15 mouse cellular contexts compared by ENCODE assay signal in genomic region chr8:127089021-127089420, GRCm38 (mm10). TPM values are rescaled to one million over a fixed set of nuclear protein-coding genes. Genes with fewer than 3 reads are reported as not detected.
DNase-seq lines count a peak whose midpoint lies in the region; ATAC-seq and TF ChIP-seq lines count a peak whose summit lies in the region.
"Had no signal": no experiment of that assay in that cellular context is flagged by ENCODE, and none has a peak within 500 bp of the region (broad histone marks: within the 10 kb centered on the region; RNA-seq: fewer than 3 reads in every experiment).

No protein-coding gene starts in this region.

- TF ChIP-seq EP300 in heart, adult 2 months (IDR thresholded peaks at IDR 0.05; ENCODE audit: insufficient read depth, low read depth, low read length), result no peak

- H3K4me1 ChIP-seq in heart, adult 2 months (ENCODE audit: control insufficient read depth, insufficient read depth, low read length), result peaks cover 8% of the 10 kb centered on the region
- H3K4me1 ChIP-seq in heart, embryonic 12.5 days (replicated peaks), result peaks cover 70% of the 10 kb centered on the region
- H3K4me1 ChIP-seq in limb, embryonic 13.5 days, result peaks cover 83% of the 10 kb centered on the region

- no peaks in the 10 kb centered on the region for H3K27me3 ChIP-seq in heart, adult 2 months (ENCODE audit: control insufficient read depth, insufficient read depth, low read length)
- H3K27me3 ChIP-seq in heart, embryonic 12.5 days (replicated peaks), result no peaks in the 10 kb centered on the region
- H3K27me3 ChIP-seq in limb, embryonic 13.5 days, result no peaks in the 10 kb centered on the region
- H3K27me3 ChIP-seq: lung, embryonic 15.5 days; midbrain, embryonic 12.5 days had no signal

- H3K4me2 ChIP-seq in heart, embryonic 12.5 days, result no peak overlapping the region
- H3K4me2 ChIP-seq in limb, embryonic 13.5 days (replicated peaks), result peak overlapping the region; percentile 48
- H3K4me2 ChIP-seq: lung, embryonic 15.5 days; midbrain, embryonic 12.5 days had no signal

- no peak overlapping the region for H3K9ac ChIP-seq in heart, adult 2 months (ENCODE audit: low read depth, low read length)
- H3K9ac ChIP-seq in heart, embryonic 12.5 days, result no peak overlapping the region
- H3K9ac ChIP-seq in limb, embryonic 13.5 days, result no peak overlapping the region
- H3K9ac ChIP-seq: lung, embryonic 15.5 days; midbrain, embryonic 12.5 days had no signal

- TF ChIP-seq CTCF in heart, adult 2 months (IDR thresholded peaks at IDR 0.05), result no peak

- no peak for ATAC-seq in heart, embryonic 12.5 days (ENCODE audit: insufficient number of reproducible peaks, low FRiP score)
- ATAC-seq in limb, embryonic 13.5 days (ENCODE audit: low FRiP score, low read depth), result no peak

- intact Hi-C loops in heart, adult 2 months (cut with DNase I), result no loop called here

- peak; percentile 20 to 28 for DNase-seq in heart, adult 2 months
- peak; percentile 27 for DNase-seq in kidney, postnatal 14 days
- no peak for DNase-seq in kidney, adult 8-10 months
- peak; percentile 21 to 25 for DNase-seq in heart, adult 9 months (ENCODE audit: low spot score in 2 of 2)
- no peak for DNase-seq in gastrocnemius, postnatal 10 days
- DNase-seq: adrenal gland, postnatal 10 days; cerebellum, adult 11-12 months; cerebellum, postnatal 25 days; gastrocnemius, postnatal 14 days; kidney, postnatal 36 days; thymus, postnatal 4 days had no signal

- no peaks in the 10 kb centered on the region for H3K9me3 ChIP-seq in heart, embryonic 12.5 days (replicated peaks)
- H3K9me3 ChIP-seq in limb, embryonic 13.5 days, result no peaks in the 10 kb centered on the region
- H3K9me3 ChIP-seq: lung, embryonic 15.5 days; midbrain, embryonic 12.5 days had no signal

- H3K27ac ChIP-seq in heart, adult 2 months, result no peak overlapping the region
- no peak overlapping the region for H3K27ac ChIP-seq in heart, embryonic 12.5 days (ENCODE audit: poor library complexity, severe bottlenecking)
- no peak overlapping the region for H3K27ac ChIP-seq in limb, embryonic 13.5 days
- H3K27ac ChIP-seq: lung, embryonic 15.5 days; midbrain, embryonic 12.5 days had no signal

- peaks cover 9% of the 10 kb centered on the region for H3K36me3 ChIP-seq in heart, adult 2 months (ENCODE audit: control insufficient read depth, insufficient read depth, low read length)
- H3K36me3 ChIP-seq in heart, embryonic 12.5 days, result no peaks in the 10 kb centered on the region
- no peaks in the 10 kb centered on the region for H3K36me3 ChIP-seq in limb, embryonic 13.5 days
- H3K36me3 ChIP-seq: lung, embryonic 15.5 days; midbrain, embryonic 12.5 days had no signal

- no peak overlapping the region for H3K4me3 ChIP-seq in heart, adult 2 months
- H3K4me3 ChIP-seq in heart, embryonic 12.5 days, result no peak overlapping the region
- H3K4me3 ChIP-seq in limb, embryonic 13.5 days, result no peak overlapping the region
- H3K4me3 ChIP-seq: lung, embryonic 15.5 days; midbrain, embryonic 12.5 days had no signal

- peaks cover 2% of the 10 kb centered on the region for H3K79me2 ChIP-seq in heart, adult 2 months (replicated peaks; ENCODE audit: control insufficient read depth, insufficient read depth, low read length)

- 23% methylated on average over 8 of the region's 8 CpGs for WGBS in heart, adult 2 months
- WGBS in heart, embryonic 12.5 days, result 45% methylated on average over 8 of the region's 8 CpGs
- WGBS in limb, embryonic 13.5 days, result 11% methylated on average over 8 of the region's 8 CpGs

- no peak for TF ChIP-seq POLR2A in heart, adult 2 months (IDR thresholded peaks at IDR 0.05; ENCODE audit: insufficient read depth, low read depth, low read length)

RNA-seq across cellular contexts. Expression of gene Pard3, which starts 25.3 kb away (rescaled TPM):
- total RNA-seq in heart, adult 2 months (2021), result 10 to 100 TPM; 30.1 to 32.9 TPM
- 19.2 and 23.7 TPM in 2 replicates for polyA plus RNA-seq in heart, adult 2 months (2012; rRNA removed)
- polyA plus RNA-seq in heart, embryonic 12.5 days (2016; fragmentation: Nextera tagmentation; extraction: Ambion mirVana), result 26.2 and 30.3 TPM in 2 replicates
- polyA plus RNA-seq in limb, embryonic 13.5 days (2015; fragmentation: Nextera tagmentation; extraction: Ambion mirVana), result 33.2 and 35.0 TPM in 2 replicates
- total RNA-seq in gastrocnemius, postnatal 10 days (2021), result 10 to 100 TPM; 30.3 to 37.2 TPM

Comparison
In these comparisons a context has a peak if more than half of its experiments do, and no peak if none do; other contexts are left out.
1. DNase-seq: peak in heart, adult 2 months (2 of 2), kidney, postnatal 14 days (single experiment) and heart, adult 9 months (2 of 2); none in kidney, adult 8-10 months (0 of 2) and gastrocnemius, postnatal 10 days (single experiment).